Comparison of ENCODE assay signal across 21 mouse cellular contexts in genomic region chr14:55157322-55158065, GRCm38 (mm10). TPM values are rescaled to one million over a fixed set of nuclear protein-coding genes. Genes with fewer than 3 reads are reported as not detected.
DNase-seq lines count a peak whose midpoint lies in the region; ATAC-seq and TF ChIP-seq lines count a peak whose summit lies in the region.
"Had no signal": no experiment of that assay in that cellular context is flagged by ENCODE, and none has a peak within 500 bp of the region (broad histone marks: within the 10 kb centered on the region; RNA-seq: fewer than 3 reads in every experiment).

No protein-coding gene starts in this region.

- H3K36me3 ChIP-seq in kidney, adult 2 months (ENCODE audit: control insufficient read depth, insufficient read depth, low read length), result no peaks in the 10 kb centered on the region
- no peaks in the 10 kb centered on the region for H3K36me3 ChIP-seq in intestine, embryonic 15.5 days
- H3K36me3 ChIP-seq in midbrain, embryonic 10.5 days, result no peaks in the 10 kb centered on the region
- H3K36me3 ChIP-seq: embryonic facial prominence, embryonic 12.5 days; neural tube, embryonic 12.5 days had no signal

- 34% methylated on average over 12 of the region's 12 CpGs for WGBS in kidney, adult 2 months
- 38% methylated on average over 12 of the region's 12 CpGs for WGBS in intestine, embryonic 15.5 days
- WGBS in midbrain, embryonic 10.5 days, result 81% methylated on average over 12 of the region's 12 CpGs

- peak overlapping the region; percentile 24; the same call in 1 of the 2 replicates for H3K4me2 ChIP-seq in intestine, embryonic 15.5 days (replicated peaks)
- H3K4me2 ChIP-seq: embryonic facial prominence, embryonic 12.5 days; neural tube, embryonic 12.5 days had no signal

- no peak for TF ChIP-seq POLR2A in kidney, adult 2 months (IDR thresholded peaks at IDR 0.05; ENCODE audit: low read depth, low read length)

- H3K9ac ChIP-seq in intestine, embryonic 15.5 days, result no peak overlapping the region
- H3K9ac ChIP-seq: embryonic facial prominence, embryonic 12.5 days; liver, embryonic 14.5 days; neural tube, embryonic 12.5 days had no signal

- H3K4me3 ChIP-seq in kidney, adult 2 months (ENCODE audit: insufficient read depth, low read depth, low read length), result no peak overlapping the region
- H3K4me3 ChIP-seq in intestine, embryonic 15.5 days (replicated peaks), result no peak overlapping the region
- H3K4me3 ChIP-seq in midbrain, embryonic 10.5 days, result no peak overlapping the region
- H3K4me3 ChIP-seq: embryonic facial prominence, embryonic 12.5 days; gastrocnemius, adult 2 months; layer of hippocampus, adult 2 months; neural tube, embryonic 12.5 days had no signal

- peak; percentile 41 for DNase-seq in kidney, adult 2 months
- DNase-seq in kidney, adult 18-20 months, result no peak
- peak; percentile 93 for DNase-seq in MN1 (ENCODE audit: low spot score)
- peak; percentile 9 for DNase-seq in kidney, postnatal 14 days
- no peak for DNase-seq in spleen, postnatal 10 days (ENCODE audit: low spot score in 2 of 2)
- no peak for DNase-seq in urinary bladder, postnatal 36 days (ENCODE audit: low spot score in 2 of 2)
- DNase-seq in midbrain, embryonic 10.5 days (ENCODE audit: low spot score), result no peak
- DNase-seq: adrenal gland, adult 8-10 months; cerebellum, adult 11-12 months; cerebellum, postnatal 36 days; gastrocnemius, adult 2 months; heart, postnatal 36 days; lung, postnatal 10 days; thymus, postnatal 4 days had no signal

- no peak overlapping the region for H3K27ac ChIP-seq in kidney, adult 2 months (ENCODE audit: insufficient read depth, low read depth, low read length)
- H3K27ac ChIP-seq in intestine, embryonic 15.5 days, result no peak overlapping the region
- no peak overlapping the region for H3K27ac ChIP-seq in midbrain, embryonic 10.5 days (replicated peaks)
- H3K27ac ChIP-seq: embryonic facial prominence, embryonic 12.5 days; gastrocnemius, adult 2 months; hindbrain, postnatal 0 days; layer of hippocampus, adult 2 months; liver, embryonic 14.5 days; neural tube, embryonic 12.5 days had no signal

- H3K4me1 ChIP-seq in kidney, adult 2 months (ENCODE audit: control insufficient read depth, insufficient read depth, low read length), result no peaks in the 10 kb centered on the region
- peaks cover 5% of the 10 kb centered on the region; the same call in 1 of the 2 replicates for H3K4me1 ChIP-seq in intestine, embryonic 15.5 days (replicated peaks)
- peaks cover 13% of the 10 kb centered on the region for H3K4me1 ChIP-seq in midbrain, embryonic 10.5 days
- H3K4me1 ChIP-seq: embryonic facial prominence, embryonic 12.5 days; neural tube, embryonic 12.5 days had no signal

- TF ChIP-seq CTCF in kidney, adult 2 months (conservative IDR thresholded peaks at IDR 0.05; ENCODE audit: insufficient read depth, insufficient read length, low read depth, low read length), result no peak

- H3K9me3 ChIP-seq in intestine, embryonic 15.5 days, result no peaks in the 10 kb centered on the region
- H3K9me3 ChIP-seq in midbrain, embryonic 10.5 days (replicated peaks), result no peaks in the 10 kb centered on the region
- H3K9me3 ChIP-seq: embryonic facial prominence, embryonic 12.5 days; neural tube, embryonic 12.5 days had no signal

- ATAC-seq in intestine, embryonic 15.5 days, result peak; percentile 68
- ATAC-seq: CD4-positive, CD25-positive, alpha-beta regulatory T cell, adult 4 months; hindbrain, postnatal 0 days had no signal

- H3K27me3 ChIP-seq in kidney, adult 2 months (replicated peaks; ENCODE audit: control insufficient read depth, insufficient read depth, low read length), result no peaks in the 10 kb centered on the region
- H3K27me3 ChIP-seq in intestine, embryonic 15.5 days (replicated peaks), result no peaks in the 10 kb centered on the region
- H3K27me3 ChIP-seq in midbrain, embryonic 10.5 days (ENCODE audit: low read depth, poor library complexity, severe bottlenecking), result no peaks in the 10 kb centered on the region
- H3K27me3 ChIP-seq: embryonic facial prominence, embryonic 12.5 days; neural tube, embryonic 12.5 days had no signal

RNA-seq across cellular contexts. Expression of gene Jph4, which starts 40.8 kb away (rescaled TPM):
- polyA plus RNA-seq in kidney, adult 2 months (2012; rRNA removed), result 0.19 and 0.25 TPM in 2 replicates
- 1.6 and 1.7 TPM in 2 replicates for polyA plus RNA-seq in intestine, embryonic 15.5 days (2015; fragmentation: Nextera tagmentation; extraction: Ambion mirVana)
- polyA plus RNA-seq in midbrain, embryonic 10.5 days (2016; fragmentation: Nextera tagmentation; extraction: Ambion mirVana), result 0.53 and 1.2 TPM in 2 replicates
- polyA plus RNA-seq: CD4-positive, CD25-positive, alpha-beta regulatory T cell, adult 4 months had no signal

RNA-seq across cellular contexts. Expression of gene Ap1g2, which starts 51.1 kb away (rescaled TPM):
- 28.2 and 29.6 TPM in 2 replicates for polyA plus RNA-seq in kidney, adult 2 months (2012; rRNA removed)
- polyA plus RNA-seq in intestine, embryonic 15.5 days (2015; fragmentation: Nextera tagmentation; extraction: Ambion mirVana), result 71.9 and 73.9 TPM in 2 replicates
- polyA plus RNA-seq in midbrain, embryonic 10.5 days (2016; fragmentation: Nextera tagmentation; extraction: Ambion mirVana), result 12.7 and 15.0 TPM in 2 replicates

Comparison
In these comparisons a context has a peak if more than half of its experiments do, and no peak if none do; other contexts are left out.
1. DNase-seq: peak in kidney, adult 2 months (single experiment), MN1 (single experiment) and kidney, postnatal 14 days (single experiment); none in kidney, adult 18-20 months (single experiment), spleen, postnatal 10 days (0 of 2), urinary bladder, postnatal 36 days (0 of 2) and midbrain, embryonic 10.5 days (single experiment).